Mouse (Mus musculus) right cerebral cortex, postnatal 10 days (tissue): ENCODE data around the gene Npy5r.

Experiments used
- DNase-seq, 2 experiments: peaks; one replicate each; pipeline ENCODE4 v3.0.0; 2021; ENCODE audit warnings: low spot score in 2 of 2

Gene Npy5r

GRCm38 (mm10) chr8:66687511-66688329, at the start of gene Npy5r:
TSS of gene Npy5r (minus strand) at chr8:66688128.
- DNase-seq, result peak; percentile 43 to 54

- no peak for DNase-seq
Measured at GRCm38 (mm10) chr8:66731957-66732356, 44.0 kb upstream of the Npy5r start.

- no peak for DNase-seq
Measured at GRCm38 (mm10) chr8:66729446-66729845, 41.5 kb upstream of the Npy5r start.

GRCm38 (mm10) chr8:66722835-66723234, 34.9 kb upstream of the Npy5r start:
- DNase-seq, result peak in 1 of 2 experiments; percentile 57

GRCm38 (mm10) chr8:66714324-66714975, 26.5 kb upstream of the Npy5r start:
- no peak for DNase-seq

GRCm38 (mm10) chr8:66698782-66699181, 10.9 kb upstream of the Npy5r start:
- no peak for DNase-seq

- peak in 1 of 2 experiments; percentile 26 for DNase-seq
Measured at GRCm38 (mm10) chr8:66698011-66698410, 10.1 kb upstream of the Npy5r start.

GRCm38 (mm10) chr8:66696970-66697843, 9.3 kb upstream of the Npy5r start, which contains the start of gene Npy1r:
TSS of gene Npy1r (plus strand) at chr8:66697192.
- DNase-seq, result peak; percentile 71

GRCm38 (mm10) chr8:66690402-66690801, 2.5 kb upstream of the Npy5r start:
- no peak for DNase-seq

- no peak for DNase-seq
Measured at GRCm38 (mm10) chr8:66688799-66689198, 871 bp upstream of the Npy5r start.

- no peak for DNase-seq
Measured at GRCm38 (mm10) chr8:66688395-66688794, 467 bp upstream of the Npy5r start.

- no peak for DNase-seq
Measured at GRCm38 (mm10) chr8:66681261-66681660, 6.7 kb downstream of the Npy5r start.

GRCm38 (mm10) chr8:66630721-66631120, 57.2 kb downstream of the Npy5r start:
- DNase-seq, result no peak
